Mouse (Mus musculus): ENCODE results near the gene Bmp8a.
"Not testable (repeated sequence)": the region's sequence is repeated elsewhere in the genome, so short reads cannot be mapped to it uniquely, and the experiment has no call there.

The Bmp8a gene

GRCm38 (mm10) chr4:123331961-123332360 lies 11.1 kb downstream of the Bmp8a start:
- not testable (repeated sequence) for DNase-seq (ENCODE audit: low read depth in 2 of 2, low spot score in 2 of 2)

GRCm38 (mm10) chr4:123331326-123331725 lies 11.7 kb downstream of the Bmp8a start:
- DNase-seq (ENCODE audit: low read depth in 2 of 2, low spot score in 2 of 2), result no peak

GRCm38 (mm10) chr4:123328946-123329345 lies 14.1 kb downstream of the Bmp8a start:
- no peak for DNase-seq (ENCODE audit: low read depth in 2 of 2, low spot score in 2 of 2)

GRCm38 (mm10) chr4:123327630-123328029 lies 15.4 kb downstream of the Bmp8a start:
- DNase-seq (ENCODE audit: low read depth in 2 of 2, low spot score in 2 of 2), result no peak

- no peak for DNase-seq (ENCODE audit: low read depth in 2 of 2, low spot score in 2 of 2)
These were observed 17.0 kb downstream of the Bmp8a start for GRCm38 (mm10) chr4:123326087-123326486.

GRCm38 (mm10) chr4:123323534-123323933 lies 19.5 kb downstream of the Bmp8a start, which contains the start of gene Oxct2a:
Oxct2a (minus strand) TSS chr4:123323634.
- no peak for DNase-seq (ENCODE audit: low read depth in 2 of 2, low spot score in 2 of 2)

GRCm38 (mm10) chr4:123322910-123323309 lies 20.1 kb downstream of the Bmp8a start:
- DNase-seq (ENCODE audit: low read depth in 2 of 2, low spot score in 2 of 2), result not testable (repeated sequence)

- no peak for DNase-seq (ENCODE audit: low read depth in 2 of 2, low spot score in 2 of 2)
These were observed 28.6 kb downstream of the Bmp8a start for GRCm38 (mm10) chr4:123314497-123314896.

GRCm38 (mm10) chr4:123313010-123313409 lies 30.0 kb downstream of the Bmp8a start:
- no peak for DNase-seq (ENCODE audit: low read depth in 2 of 2, low spot score in 2 of 2)

GRCm38 (mm10) chr4:123311845-123312244 lies 31.2 kb downstream of the Bmp8a start:
- DNase-seq (ENCODE audit: low read depth in 2 of 2, low spot score in 2 of 2), result no peak

GRCm38 (mm10) chr4:123308292-123308691 lies 34.8 kb downstream of the Bmp8a start:
- no peak for DNase-seq (ENCODE audit: low read depth in 2 of 2, low spot score in 2 of 2)

GRCm38 (mm10) chr4:123306999-123307398 lies 36.1 kb downstream of the Bmp8a start:
- no peak for DNase-seq (ENCODE audit: low read depth in 2 of 2, low spot score in 2 of 2)

GRCm38 (mm10) chr4:123305789-123306188 lies 37.3 kb downstream of the Bmp8a start:
- peak; percentile 22 to 32 for DNase-seq (ENCODE audit: low read depth in 2 of 2, low spot score in 2 of 2)

GRCm38 (mm10) chr4:123298980-123299670 lies 43.9 kb downstream of the Bmp8a start:
- no peak for DNase-seq (ENCODE audit: low read depth in 2 of 2, low spot score in 2 of 2)

- no peak for DNase-seq (ENCODE audit: low read depth in 2 of 2, low spot score in 2 of 2)
These were observed 44.8 kb downstream of the Bmp8a start for GRCm38 (mm10) chr4:123298226-123298625.

- DNase-seq (ENCODE audit: low read depth in 2 of 2, low spot score in 2 of 2), result no peak
These were observed 45.7 kb downstream of the Bmp8a start for GRCm38 (mm10) chr4:123297195-123297960.

- no peak for DNase-seq (ENCODE audit: low read depth in 2 of 2, low spot score in 2 of 2)
These were observed 46.9 kb downstream of the Bmp8a start for GRCm38 (mm10) chr4:123296148-123296534.

GRCm38 (mm10) chr4:123295516-123296147 lies 47.4 kb downstream of the Bmp8a start:
- DNase-seq (ENCODE audit: low read depth in 2 of 2, low spot score in 2 of 2), result no peak

GRCm38 (mm10) chr4:123295026-123295425 lies 48.0 kb downstream of the Bmp8a start:
- not testable (repeated sequence) for DNase-seq (ENCODE audit: low read depth in 2 of 2, low spot score in 2 of 2)

- DNase-seq (ENCODE audit: low read depth in 2 of 2, low spot score in 2 of 2), result no peak
These were observed 49.2 kb downstream of the Bmp8a start for GRCm38 (mm10) chr4:123293661-123294443.

GRCm38 (mm10) chr4:123292989-123293388 lies 50.1 kb downstream of the Bmp8a start:
- no peak for DNase-seq (ENCODE audit: low read depth in 2 of 2, low spot score in 2 of 2)

All from CD8-positive naive resting alpha-beta T cell, adult 2 months (primary cell).